Mouse (Mus musculus) gastrocnemius, postnatal 4 days (tissue): ENCODE data around the gene Dmrta2. TPM values are rescaled to one million over a fixed set of nuclear protein-coding genes. Genes with fewer than 3 reads are reported as not detected.
A peak's percentile ranks its signal among the peaks of the same experiment; 100 is the strongest.

Experiments
- DNase-seq, 2 experiments: peaks; one replicate each; pipeline ENCODE4 v3.0.0; 2021 to 2022; ENCODE audit warnings: low spot score in 2 of 2, mixed read lengths in 2 of 2
- long read RNA-seq, 2 experiments: library from polyadenylated mRNA; stranded (forward); transcript quantifications; one replicate each; pipeline ENCODE4 v2.0.0; 2021
- total RNA-seq, 2 experiments: library from RNA; stranded (reverse); gene quantifications; 2 replicates each; pipeline ENCODE4 v1.2.3; 2021

The Dmrta2 gene
- under 1 TPM; 0.44 to 0.75 TPM for total RNA-seq
- long read RNA-seq, experiment 1, partial matches to known transcripts, result 0 of 1 reads
- long read RNA-seq, experiment 1, other reads (novel, unspliced or antisense), result 1 of 1 reads
- long read RNA-seq, experiment 2, result 0 reads

DNA sequence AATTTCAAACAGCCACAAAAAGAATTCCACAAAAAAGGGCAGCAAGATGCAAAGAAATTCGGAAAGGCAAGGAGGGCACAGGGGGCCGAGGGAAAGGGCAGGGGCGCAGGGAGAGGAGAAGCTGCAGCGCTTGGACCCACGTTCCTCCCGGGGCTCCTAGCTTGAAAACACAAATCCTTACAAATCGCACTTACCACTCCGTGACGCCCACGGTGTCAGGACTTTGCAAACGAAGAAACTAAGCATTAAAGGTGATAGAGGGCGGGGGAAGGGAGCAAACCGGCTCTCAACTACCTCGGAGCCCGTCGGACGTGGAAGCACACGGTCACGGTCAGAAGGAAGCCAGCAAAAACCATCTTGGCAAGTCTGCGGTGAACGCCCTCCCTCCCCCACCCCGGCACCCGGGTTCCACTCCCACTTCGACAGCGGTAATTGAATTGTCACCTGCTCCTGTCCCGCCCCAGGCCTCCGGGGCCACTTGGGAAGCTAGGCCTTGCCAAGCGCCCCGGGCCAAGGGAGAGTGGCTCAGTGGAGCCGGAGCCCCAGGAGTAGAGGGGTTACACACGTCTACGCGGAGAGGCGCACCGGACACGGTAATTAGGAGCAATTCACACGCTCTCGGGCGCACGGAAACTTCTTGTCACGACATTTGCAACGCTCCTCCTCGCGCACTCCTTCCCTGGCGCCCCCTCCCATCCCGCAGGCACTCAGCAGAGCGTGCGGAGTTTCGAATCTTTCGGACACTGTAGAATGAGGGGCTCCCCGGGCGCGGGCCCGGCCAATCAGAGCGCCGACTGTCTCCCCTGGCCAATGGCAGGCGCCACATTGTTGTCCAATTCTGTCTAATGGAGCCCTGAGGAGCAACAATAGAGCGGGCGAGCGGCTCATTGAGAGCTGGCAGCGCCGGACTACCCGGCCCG, at the start of gene Dmrta2:
TSS of gene Dmrta2 (plus strand) at position 906 of the 920 bp plus-strand sequence.
- peak in 1 of 2 experiments; percentile 24 for DNase-seq

DNA sequence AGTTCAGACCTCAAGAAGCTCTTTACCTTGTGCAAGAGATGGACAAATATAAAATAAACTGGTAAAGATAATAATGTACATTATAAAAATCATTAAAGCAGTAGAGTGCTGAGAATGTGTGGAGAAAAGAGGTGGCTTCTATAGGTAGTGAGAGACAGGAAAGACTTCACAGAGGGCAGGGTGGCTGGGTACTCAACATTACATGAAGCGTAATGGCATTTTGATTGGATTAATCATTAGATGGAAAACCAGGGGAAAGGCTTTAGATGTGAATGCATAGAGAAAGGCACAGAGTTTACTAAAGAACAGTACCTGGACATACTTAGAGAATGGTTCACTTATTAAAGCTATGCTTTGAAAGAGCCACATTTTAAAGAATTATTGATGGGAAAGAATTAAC, 48.8 kb upstream of the Dmrta2 start:
- no peak for DNase-seq

DNA sequence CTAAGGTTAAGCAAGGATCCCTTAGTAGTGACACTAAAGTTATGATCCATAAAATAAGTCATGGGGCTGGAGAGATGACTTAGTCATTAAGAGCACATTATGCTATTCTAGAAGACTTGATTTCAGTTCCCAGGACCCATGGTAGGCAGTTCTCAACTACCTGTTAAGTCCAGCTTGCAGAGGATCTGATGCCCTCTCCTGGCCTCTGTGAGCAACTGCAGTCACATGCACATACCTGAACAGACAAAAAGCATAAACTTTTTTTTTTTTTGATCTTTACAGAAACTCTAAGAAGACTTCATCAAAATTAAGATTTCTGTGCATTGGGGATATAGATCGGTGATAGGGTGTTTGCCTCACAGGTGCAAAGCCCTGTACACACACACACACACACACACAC, 47.4 kb upstream of the Dmrta2 start:
- DNase-seq, result no peak

DNA sequence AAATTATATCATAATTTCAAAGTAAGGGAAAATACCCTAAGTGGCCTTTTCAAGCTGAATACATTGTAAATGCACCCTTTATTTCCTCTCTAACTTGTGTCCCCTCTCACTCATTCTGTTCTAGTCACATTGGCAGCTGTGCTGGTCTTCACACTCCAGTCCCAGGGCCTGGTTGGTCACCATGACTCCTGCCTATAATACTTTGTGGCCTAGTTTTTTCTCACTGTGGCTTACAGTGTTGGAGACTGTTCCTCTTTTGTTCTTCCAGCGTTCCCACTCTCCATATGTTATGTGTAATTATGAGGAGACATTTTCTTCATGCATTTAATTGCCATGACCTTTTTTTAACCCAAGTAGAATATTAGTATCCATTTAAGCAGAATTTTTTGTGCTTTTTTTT, 46.9 kb upstream of the Dmrta2 start:
- no peak for DNase-seq

DNA sequence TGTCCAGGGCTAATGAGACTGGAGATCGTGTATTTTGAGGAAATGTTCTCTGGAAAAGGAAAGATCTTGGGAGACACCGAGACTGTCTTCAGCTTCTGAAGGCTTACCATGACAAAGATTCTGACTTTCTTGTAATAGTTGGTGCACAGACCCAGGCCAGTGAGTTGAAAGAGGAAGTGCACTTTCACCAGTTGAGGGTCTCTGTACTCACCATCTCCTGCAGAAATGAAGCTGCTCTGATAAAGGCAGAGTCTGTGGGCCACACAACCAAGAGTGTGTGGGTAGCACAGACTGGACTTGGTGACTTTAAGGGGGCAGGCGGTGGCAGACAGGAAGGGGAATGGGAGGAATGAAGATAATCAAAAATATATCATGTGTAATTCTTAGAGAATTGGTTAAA, 41.3 kb upstream of the Dmrta2 start:
- no peak for DNase-seq

DNA sequence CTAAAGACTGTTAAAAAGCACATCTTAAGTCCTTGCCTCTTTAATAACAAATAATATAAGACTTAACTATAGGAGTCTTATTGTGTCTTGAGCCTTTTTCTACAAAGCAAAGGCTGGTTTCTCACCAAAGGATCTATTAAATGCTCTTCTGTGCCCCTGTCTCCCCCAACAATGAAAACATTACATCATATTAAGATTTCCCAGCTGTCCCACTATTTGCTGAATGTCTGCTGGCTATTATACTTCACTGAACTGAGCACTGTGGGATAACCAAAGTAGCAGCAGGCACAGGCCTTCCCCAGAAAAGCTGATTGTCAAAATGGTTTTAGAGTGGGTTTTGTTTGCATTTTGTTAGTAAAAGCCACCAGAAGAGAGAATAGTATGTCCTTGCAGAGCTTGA, 38.6 kb upstream of the Dmrta2 start:
- DNase-seq, result no peak

DNA sequence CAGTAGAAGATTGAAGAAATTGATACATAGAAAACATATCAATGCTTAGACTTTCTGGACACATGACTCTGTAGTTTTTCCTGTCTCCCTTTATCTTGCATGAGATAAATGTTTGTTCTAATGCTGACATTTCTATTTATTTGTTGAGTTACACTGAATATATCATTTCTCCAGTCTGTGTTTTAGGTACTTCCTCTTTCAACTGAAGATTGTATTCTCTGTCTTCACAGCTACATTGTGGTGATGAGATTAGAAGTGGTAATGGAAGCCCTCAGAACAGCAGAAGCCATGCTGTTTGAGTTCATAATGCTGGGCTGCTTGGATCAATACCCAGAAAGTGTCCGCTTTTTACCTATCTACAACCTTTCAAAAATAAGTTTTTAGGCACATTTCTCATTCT, 32.3 kb upstream of the Dmrta2 start:
- no peak for DNase-seq

DNA sequence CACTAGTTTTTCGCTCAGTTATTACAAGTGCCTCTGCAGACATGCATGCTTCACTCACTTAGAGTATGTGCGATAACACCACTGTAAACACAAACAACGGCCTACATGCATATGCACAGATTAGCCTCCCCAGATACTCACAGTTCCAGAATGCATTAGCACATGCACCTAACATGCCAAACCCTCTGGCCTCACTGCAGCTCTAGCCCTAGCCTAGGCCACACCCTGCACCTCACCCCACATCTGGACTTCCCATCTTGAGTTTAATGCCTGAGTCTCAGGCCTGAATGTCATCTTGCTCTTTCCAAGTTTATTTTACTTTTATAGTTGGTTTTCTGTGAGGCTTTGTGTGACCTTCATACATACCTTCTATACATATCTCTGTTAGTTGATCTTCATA, 28.5 kb upstream of the Dmrta2 start:
- no peak for DNase-seq

DNA sequence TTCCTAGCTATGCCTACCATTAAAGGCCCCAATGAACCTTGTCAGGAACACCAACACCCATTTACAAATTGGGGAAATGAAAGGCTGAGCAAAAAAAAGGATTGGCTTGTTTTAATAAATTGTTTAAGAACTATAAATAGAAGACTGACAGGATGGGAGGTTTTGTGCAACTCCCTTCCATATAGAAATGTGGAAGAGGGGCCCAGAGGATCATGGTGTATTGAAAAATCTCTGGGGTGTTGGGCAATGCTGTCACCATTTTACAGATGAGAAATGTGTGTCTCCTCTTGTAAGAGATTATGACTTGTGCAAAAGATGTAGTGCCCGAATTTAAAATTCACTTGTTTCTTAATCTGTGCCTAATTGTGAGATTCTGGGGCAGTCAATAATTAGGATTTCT, 24.3 kb upstream of the Dmrta2 start:
- no peak for DNase-seq

DNA sequence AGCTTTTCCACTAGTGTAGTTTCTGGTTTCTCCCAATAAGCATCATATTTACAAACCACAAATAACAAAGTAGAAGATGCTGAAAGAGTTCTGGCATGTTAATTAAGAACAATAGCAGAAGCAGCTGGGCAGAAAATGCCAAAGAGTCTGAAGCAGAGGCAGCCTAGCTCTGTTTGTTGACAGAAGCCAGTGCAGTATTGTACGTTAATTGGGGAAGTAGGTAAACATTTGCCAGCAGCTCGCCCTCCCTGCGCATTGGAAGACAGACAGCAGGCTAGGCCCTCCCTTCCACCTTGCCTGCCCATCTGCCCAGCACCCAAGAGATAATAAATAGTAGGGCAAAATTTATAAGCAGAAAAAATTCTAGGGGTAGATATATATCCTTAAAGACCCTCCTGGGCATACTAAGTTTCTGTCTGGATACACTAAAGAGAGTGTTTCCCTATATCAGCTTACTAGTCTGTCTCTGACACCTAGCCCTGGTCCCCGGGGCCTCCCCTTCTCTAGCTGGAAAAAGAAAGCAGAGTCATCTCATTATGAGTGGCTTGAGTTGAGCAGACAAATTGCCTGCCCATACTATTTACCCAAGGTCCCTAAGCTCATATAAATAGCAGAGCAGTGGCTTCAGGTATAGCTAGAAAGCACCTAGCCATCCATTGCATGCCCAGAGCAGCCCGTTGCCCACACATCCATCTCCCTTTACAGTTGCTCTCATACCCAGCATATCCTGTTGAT, 17.5 kb upstream of the Dmrta2 start:
- DNase-seq, result no peak

DNA sequence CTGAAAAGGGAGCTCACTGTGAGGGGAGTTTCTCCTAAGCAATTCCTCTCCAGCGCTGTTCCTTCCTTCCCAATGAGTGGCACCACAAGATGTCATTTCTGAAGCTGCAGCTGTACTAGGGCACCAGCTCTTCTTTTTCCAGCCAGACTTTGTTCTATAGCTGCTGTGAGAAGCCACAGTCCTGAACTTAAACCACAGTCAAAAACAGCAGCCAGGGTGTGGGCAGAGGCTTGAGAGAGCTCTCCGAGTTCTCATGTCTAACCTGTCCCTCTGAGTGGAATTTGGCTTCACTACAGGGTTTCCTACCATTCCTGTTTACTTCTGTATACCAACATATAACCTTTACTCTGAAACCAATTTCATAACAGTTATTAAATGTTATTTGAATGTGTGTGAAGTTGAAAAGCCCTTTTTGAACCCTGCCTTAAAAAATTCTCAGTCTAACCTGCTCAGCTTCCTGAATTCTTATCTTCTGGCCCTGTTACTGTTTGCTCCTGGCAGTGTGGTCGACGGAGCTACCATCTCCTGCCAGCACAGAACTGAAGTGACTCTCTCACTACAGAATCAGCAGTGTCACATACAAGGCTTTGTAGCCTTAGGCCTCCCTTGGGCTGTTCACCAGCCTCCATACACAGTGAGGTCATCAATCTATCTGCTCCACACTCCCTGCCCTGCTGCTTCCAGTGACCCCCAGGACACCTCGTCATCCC, 14.1 kb upstream of the Dmrta2 start:
- DNase-seq, result no peak

DNA sequence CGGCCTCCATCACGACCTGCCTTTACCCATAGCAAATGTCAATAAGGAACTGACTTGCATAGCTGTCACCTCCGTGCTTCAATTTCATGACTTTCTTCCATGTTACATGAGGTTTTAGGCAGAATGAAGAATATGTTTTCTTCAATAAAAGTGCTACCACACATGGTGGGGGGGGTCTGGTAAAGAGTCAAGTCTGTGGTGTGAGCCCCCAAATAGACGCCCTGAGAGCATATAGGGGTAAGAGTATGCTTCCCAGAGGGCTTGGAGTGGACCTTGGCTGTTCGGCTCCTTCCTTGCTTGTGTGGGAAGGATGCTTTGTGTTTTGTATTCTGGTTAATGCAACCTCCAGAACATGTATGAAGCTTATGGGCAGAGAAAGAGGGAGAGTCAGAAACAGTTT, 8.3 kb upstream of the Dmrta2 start:
- DNase-seq, result no peak

DNA sequence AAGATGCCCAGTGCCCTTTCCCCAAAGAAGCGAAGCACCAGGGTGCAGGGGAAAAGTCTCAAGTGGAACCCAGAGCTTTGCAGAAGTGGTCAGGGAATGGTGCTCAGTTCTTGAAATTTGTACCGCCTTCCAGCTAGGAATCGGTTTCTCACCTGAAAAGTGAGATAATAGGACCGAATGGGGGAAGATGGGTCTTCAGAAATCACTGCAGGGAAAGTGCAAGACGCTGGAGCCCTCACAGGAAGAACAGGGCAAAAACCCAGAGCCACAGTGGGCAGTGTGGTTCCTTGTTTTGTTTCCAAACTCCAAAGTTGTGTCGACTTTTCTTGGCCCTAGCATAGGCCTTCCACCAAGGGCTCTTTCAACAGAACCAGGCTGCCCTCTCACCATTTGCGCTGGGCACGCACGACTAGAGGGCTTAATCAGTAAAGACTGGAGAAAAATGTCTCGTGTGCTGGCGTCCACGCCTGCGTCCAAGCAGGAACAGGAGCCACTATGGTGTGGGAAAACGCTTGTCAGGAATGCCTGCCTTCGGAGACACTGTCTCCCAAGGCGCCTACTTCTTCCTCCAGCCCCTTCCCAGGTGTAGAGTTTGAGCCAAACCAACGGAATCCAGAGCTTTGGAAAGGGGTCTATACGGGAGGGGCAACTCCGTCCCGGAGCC, 3.7 kb upstream of the Dmrta2 start:
- DNase-seq, result no peak

DNA sequence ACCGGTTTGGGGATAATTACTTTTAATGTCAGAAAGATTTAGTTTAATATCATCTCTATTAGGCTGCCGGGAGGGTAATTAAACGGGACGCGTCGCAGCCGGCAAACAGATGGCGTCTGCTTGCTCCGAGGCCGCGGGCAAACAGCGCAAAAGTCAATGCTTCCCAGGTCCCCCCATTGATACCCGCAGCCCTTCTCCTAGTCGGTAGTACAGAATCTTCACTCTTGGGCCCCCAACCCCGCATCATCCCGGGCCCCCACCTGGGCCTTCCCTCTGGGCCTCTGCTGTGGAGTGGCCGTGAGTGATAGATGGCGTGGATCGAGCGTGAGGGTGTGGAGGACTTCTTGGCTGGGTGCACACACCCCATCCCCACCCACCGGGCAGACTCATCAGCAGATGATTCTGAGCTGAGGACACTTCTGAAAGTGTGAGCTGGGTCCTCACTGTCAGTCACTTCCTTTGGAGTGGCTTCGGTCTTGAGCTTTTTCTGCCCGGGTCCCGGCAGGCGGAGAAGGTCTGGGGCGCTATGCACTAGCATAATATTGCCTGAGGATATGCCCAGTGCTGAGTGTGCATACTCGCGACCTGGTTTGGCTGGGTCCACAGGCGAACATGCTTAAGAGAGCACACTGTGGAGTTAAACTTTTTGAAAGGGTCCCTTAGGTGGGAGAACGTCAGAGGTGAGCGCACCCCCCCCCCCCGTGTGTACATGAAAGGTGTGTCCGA, 3.0 kb upstream of the Dmrta2 start:
- DNase-seq, result no peak

DNA sequence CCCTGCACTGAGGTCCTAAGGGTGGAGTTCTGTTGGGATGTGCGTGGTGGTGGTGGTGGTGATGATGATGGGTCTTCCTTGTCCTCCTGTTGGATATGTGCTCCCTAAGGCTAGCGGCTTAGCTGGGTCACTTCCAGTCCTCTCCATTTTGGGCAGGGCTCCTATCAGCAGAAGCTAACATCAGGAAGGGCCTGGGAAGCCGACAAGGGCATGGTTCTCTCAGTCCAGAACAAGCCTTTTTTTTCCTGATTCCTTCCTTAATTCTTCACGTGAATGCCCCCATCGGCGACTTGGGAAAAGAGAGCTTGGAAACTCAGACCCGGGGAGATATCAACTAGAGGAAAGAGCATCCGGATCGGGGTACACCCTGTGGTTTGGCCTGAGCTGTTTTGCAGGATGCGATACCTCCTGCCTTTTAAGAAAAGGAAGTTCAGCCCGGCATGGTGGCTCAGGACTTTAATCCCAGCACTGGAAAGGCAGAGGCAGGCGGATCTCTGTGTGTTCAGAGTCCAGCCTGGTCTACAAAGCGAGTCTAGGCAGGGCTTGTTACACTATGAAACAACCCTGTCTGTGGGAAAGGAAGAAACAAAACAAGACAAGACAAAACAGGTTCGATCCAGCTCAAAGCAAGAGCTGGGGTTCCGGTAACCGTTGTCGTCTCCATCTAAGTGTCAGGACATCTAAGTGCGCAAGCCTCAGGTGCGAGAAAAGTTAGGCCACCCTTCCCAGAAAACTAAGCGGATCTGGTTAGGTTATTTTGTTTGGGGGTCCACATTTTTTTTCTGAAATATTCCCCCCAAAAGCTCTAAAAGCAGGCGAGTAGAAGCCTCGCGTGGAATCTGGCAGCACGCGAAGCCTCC, 2.2 kb upstream of the Dmrta2 start:
- DNase-seq, result no peak

DNA sequence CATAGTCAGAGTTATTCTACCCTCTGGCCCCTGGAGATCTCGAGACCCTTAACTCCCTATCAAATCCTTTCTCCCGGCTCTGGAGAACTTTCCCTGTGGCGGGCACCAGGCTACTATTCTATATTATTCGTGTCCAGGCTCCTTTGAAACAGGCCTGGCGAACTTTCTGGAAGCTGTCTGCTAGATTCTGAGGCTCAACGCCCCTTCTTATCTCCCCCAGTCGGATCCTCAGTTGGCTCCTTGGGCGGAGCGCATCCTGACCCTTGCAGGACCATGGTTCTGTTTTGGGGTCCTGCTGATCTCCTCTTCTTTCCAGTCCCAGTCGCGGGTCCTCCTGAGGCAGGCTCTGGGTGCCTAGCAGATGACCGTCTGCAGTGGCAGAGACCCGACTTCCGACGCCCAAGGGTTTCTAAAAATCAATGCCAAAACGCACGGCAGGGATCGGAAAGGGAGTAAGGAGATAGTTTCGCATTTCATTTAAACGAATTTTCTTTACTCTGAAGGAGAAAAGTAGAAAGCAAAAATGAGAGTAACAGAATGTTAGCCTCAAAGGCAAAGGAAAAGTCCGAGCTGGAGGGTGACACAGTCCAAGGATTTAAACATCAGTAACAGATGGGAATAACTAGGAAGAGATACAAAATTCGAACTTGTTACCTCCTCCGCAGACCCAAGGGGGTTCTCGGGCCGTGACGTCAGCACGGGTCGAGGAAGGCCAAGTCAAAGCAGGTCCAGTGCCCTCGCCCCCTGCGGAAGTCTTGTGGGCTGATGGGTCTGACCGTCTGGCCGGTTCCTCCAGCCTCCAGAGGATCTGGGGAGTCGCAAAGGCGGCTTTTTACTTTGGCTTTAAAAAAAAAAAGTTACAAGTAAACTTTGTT, 1.3 kb upstream of the Dmrta2 start:
- no peak for DNase-seq

DNA sequence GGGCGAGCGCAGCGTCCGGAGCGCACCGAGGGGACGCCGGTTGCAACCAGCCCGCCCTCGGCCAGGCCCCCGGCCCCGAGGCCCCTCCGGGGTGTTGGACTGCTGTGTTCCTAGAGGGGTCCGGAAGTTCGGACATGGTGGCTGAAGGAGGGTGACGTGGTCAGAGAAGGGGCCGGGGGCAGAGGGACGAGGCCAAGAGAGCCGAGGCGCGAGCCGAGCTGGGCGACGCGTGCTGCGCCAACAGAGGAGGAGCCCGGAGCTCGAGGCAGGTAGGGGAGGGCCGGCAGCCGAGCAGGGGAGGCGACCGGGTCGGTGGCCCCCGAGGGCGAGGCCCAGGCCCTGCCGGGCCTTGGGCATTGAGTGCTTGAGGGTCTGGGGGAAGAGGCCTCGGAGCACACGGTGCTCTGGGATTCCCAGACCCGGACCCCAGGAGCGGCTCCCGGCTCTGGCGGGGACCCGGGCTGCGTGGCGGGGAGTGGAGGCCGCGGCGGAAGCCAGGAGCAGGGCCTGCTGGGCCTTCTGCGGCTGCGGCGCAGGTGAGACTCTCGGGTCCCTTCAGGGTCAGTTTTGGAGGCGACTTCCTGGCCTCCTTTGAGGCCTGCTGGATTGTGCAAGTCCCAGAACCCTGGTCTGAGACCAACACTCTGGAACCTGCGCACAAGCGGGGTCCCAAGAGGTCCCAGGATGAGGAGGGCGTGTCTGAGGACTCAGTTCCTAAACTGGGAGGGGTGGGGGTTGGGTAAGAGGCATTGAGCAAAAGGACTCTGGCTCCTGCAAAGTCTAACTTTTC, 410 bp downstream of the Dmrta2 start:
- DNase-seq, result no peak
